Mouse (Mus musculus) neural tube, embryonic 15.5 days (tissue): Measurements from ENCODE around the gene Vmn1r217. TPM values are rescaled to one million over a fixed set of nuclear protein-coding genes. Genes with fewer than 3 reads are reported as not detected.

Experiments used
- polyA plus RNA-seq: library from polyadenylated mRNA; unstranded; fragments of >200 nt; fragmentation: Nextera tagmentation; extraction: Ambion mirVana; gene quantifications from 2 replicates; pipeline ENCODE4 v1.2.1, GENCODE M21; 2015

Gene Vmn1r217
- polyA plus RNA-seq, 1 experiment from 2014 or later = not detected

Other genes starting within 250 kb of the Vmn1r217 start
- not detected in 2 replicates for gene Vmn1r212, start 234.0 kb downstream of the Vmn1r217 start, polyA plus RNA-seq
- not detected in 2 replicates for gene Vmn1r213, start 110.6 kb downstream of the Vmn1r217 start, polyA plus RNA-seq
- not detected in 2 replicates for gene Vmn1r214, start 87.8 kb downstream of the Vmn1r217 start, polyA plus RNA-seq
- gene Vmn1r215, start 50.2 kb downstream of the Vmn1r217 start, polyA plus RNA-seq = not detected in 2 replicates
- gene Vmn1r218, start 14.9 kb upstream of the Vmn1r217 start, polyA plus RNA-seq = not detected in 2 replicates
- not detected in 2 replicates for gene Vmn1r219, start 41.1 kb upstream of the Vmn1r217 start, polyA plus RNA-seq
- not detected in 2 replicates for gene Vmn1r220, start 69.7 kb upstream of the Vmn1r217 start, polyA plus RNA-seq
- gene Vmn1r221, start 95.9 kb upstream of the Vmn1r217 start, polyA plus RNA-seq = not detected in 2 replicates
- gene Vmn1r222, start 117.7 kb upstream of the Vmn1r217 start, polyA plus RNA-seq = not detected in 2 replicates
- gene Vmn1r223, start 128.9 kb upstream of the Vmn1r217 start, polyA plus RNA-seq = not detected in 2 replicates